Mouse (Mus musculus): ENCODE data around the gene Morn4. TPM values are rescaled to one million over a fixed set of nuclear protein-coding genes. Genes with fewer than 3 reads are reported as not detected.

Gene Morn4
- polyA plus RNA-seq, 1 experiment, result 1.4 TPM

DNA sequence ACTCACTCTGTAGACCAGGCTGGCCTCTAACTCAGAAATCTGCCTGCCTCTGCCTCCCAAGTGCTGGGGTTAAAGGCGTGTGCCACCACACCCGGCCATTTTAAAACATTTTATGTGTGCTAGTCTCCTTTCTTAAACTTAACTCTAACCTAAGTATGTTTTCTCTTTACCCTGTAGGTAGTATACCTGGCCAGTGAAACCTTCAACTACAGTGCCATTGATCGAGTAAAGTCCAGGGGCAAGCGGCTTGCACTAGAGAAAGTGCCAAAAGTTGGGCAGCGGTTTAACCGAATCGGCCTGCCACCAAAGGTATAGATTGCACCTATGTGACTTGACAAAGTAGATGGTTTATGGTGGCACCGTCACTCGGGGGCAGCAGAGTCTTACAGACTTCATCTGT, 18.5 kb upstream of the Morn4 start:
- TF ChIP-seq GATA1 (IDR thresholded peaks at IDR 0.05; ENCODE audit: low read length), result no peak

DNA sequence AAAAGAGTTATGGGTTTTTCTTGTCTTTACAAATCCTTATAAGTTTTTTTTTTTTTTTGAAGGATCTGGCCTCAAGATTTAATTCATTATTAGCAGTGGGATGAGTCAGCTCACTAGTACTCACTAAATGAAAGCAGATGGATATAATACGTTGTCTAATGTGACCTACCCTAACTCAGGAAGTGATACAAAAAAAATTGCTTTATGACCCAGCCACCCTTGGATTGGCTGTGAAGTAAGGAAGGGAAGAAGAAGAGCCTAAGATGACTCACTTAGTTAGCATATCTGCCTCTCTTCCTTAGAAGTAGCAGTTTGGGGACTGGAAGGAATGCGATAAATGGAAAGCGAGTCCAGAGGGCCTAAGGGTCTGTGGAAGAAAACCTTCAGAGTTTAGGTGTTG, 13.2 kb upstream of the Morn4 start:
- no peak for TF ChIP-seq GATA1 (IDR thresholded peaks at IDR 0.05; ENCODE audit: low read length)

DNA sequence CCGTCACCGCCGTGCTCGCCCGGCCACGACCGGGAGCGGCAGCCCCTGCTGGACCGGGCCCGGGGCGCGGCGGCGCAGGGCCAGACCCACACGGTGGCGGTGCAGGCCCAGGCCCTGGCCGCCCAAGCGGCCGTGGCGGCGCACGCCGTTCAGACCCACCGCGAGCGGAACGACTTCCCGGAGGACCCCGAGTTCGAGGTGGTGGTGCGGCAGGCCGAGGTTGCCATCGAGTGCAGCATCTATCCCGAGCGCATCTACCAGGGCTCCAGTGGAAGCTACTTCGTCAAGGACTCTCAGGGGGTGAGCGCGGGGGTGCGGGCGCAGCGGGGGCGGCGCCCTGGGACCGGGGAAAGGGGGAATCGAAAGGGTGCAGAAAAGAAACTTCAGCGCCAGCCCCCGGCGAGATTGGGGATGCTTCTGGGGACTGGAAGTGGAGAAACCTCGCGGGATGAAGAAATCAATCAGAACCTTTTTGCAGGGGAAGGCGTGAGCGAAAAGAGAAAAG, 4.5 kb upstream of the Morn4 start:
- no peak for TF ChIP-seq GATA1 (IDR thresholded peaks at IDR 0.05; ENCODE audit: low read length)

DNA sequence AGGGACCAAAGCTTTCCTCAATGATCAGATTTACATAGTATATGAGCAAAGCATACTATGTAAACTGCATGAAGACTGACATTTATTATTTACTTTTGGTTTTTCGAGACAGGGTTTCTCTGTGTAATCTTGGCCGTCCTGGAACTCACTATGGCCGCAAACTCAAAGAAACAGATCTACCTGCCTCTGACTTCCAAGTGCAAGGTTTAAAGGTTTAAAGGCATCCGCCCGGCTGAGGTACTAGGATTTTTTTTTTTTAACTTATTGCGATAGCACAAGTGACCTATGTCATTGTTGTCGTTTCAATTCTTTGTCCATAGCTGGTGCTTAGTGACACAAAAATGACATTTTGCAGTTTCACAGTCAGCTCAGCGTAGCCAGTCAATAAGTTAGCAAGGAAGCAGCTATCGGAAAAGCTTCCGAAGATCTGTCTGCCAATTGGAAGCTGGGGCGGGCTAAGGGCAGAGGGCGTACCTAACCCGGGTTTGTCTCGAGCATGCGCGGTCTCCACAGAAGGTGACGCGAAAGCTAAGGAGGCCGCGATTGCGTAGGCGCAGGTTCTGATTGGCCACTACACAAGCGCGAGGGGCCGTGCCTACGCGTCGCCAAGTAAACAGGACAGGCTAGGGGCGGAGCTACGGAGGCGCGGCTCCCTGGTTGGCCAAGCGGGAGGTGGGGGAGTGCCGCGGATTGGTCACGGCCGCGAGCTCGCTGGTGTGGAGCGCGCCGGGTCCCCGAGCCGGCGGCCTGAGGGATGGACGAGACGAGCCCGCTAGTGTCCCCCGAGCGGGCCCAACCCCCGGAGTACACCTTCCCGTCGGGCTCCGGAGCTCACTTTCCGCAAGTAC, 3.8 kb upstream of the Morn4 start, which contains the start of gene Pi4k2a:
Pi4k2a (plus strand) TSS at position 723 of the 848 bp plus-strand sequence.
- TF ChIP-seq GATA1 (IDR thresholded peaks at IDR 0.05; ENCODE audit: low read length), result no peak

DNA sequence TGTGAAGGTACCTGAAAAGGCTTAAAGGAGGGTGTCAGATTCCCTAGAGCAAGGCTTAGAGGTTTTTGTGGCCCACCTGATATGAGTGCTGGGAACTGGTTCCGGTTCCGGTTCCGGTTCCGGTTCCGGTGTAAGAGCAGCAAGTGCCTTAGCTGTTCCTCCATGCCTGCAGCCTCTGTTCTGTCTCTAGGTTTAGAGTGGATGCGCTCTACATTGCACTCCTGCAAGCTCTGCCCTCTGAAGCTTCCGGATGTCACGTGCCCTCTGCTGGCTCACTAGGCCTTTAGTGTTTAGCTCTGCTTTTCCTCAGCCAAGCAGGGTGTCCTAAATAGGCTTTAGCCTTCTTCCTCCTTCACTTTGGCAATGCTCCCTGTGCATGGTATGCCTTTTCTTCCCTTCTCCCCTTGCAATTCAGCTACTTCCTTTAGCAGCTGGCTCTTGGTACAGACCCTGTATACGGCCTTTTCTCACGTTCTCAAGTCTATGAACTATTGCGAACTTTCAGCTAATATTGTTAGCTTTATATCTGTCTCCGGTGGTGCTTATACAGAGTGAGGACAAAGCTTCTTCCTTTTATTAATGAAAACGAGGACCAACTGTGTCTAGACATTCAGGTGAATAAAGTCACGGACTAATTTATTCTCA, 3.1 kb upstream of the Morn4 start:
- no peak for TF ChIP-seq GATA1 (IDR thresholded peaks at IDR 0.05; ENCODE audit: low read length)

DNA sequence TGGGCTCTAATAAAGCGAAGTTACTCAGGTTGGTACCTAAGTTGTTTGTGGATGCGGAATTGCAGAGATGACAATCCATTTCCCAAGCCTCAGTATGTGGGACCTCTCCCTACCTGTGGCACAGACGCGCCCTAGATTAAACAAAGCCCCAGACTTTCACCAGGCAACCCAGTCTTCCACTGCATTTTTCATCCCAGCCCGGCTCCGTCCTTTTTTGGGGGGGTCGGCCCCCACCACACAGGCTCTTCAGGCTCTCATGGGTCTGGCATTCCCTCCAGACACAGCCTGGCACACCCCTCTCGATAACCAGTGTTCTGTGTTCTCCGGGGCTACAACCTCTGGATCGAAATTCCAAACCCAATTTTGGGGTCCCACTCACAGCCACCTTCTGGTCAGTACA, 467 bp downstream of the Morn4 start:
- TF ChIP-seq GATA1 (IDR thresholded peaks at IDR 0.05; ENCODE audit: low read length), result no peak

DNA sequence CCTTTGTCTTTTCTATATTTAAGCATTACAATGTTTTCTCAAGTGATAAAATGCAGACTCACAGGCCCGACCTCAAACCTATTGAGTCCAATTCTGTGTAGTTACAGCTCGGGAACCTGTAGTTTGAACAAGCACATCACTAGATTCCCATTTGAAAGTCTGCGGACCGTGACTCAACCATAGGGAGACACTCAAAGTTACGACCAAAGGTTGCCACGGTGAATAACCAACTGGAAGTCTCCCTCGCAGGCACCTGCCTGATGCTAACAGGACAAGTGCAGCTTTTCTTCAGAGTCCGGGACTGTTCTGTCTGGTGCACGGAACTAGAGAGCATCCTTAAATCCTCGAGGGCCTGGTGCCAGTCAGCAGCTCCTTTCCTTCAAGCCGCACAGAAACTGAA, 5.7 kb downstream of the Morn4 start:
- TF ChIP-seq GATA1 (IDR thresholded peaks at IDR 0.05; ENCODE audit: low read length), result no peak

DNA sequence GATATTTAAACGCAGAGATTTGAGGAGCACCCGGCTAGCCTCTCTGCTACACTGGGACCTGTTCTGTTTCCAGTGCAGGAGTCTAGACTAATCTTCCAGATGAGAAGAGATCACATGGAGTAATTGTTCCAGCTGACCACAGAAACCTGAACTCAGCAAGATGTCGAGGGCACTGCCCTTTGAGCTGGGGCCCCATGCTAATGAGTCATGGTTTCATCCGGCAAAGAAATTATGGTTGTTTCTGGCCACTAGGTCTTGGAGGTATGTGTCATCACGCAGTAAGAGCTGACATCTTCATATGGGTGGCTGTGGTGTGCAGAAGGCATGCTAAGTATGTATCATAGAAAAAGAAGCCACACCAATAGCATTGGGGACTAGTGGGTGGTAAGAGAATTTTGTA, 6.2 kb downstream of the Morn4 start:
- no peak for TF ChIP-seq GATA1 (IDR thresholded peaks at IDR 0.05; ENCODE audit: low read length)

DNA sequence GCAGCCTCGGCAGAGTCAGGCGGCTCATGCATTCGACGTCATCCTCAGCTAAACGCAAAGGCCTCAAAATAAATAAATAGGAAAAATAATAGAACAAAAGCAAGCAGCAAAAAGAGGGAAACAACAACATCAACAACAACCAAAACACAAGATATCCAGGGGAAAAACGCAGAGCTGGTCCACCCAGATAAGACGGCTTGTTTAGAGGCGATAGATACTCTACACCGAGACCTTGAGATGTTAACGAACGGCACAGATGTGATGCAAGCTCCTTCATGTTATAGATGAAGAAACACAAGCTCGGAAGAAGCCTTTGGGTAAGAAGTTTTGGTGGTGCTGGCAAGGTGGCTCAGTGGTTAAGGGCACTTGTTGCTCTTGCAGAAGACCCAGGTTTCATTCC, 7.2 kb downstream of the Morn4 start:
- TF ChIP-seq GATA1 (IDR thresholded peaks at IDR 0.05; ENCODE audit: low read length), result no peak

DNA sequence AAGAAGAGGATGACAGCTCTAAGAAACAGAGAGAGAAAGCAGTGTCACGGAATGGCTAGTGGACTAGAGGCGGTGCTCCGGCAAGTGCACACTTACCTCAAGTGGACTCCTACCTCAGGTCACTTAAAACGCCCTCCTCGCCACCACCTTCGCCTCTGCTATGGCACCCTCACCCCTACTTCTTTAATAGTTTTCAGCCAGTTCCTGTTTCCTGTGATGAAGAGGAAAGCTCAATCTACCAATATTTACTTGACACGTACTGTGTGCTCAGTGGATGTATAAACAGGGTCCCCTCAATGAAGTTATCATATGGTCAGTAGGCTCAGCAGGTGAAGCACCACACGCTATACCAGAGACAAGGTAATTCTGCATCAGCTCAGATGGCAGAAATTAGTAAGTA, 7.6 kb downstream of the Morn4 start:
- TF ChIP-seq GATA1 (IDR thresholded peaks at IDR 0.05; ENCODE audit: low read length), result no peak

DNA sequence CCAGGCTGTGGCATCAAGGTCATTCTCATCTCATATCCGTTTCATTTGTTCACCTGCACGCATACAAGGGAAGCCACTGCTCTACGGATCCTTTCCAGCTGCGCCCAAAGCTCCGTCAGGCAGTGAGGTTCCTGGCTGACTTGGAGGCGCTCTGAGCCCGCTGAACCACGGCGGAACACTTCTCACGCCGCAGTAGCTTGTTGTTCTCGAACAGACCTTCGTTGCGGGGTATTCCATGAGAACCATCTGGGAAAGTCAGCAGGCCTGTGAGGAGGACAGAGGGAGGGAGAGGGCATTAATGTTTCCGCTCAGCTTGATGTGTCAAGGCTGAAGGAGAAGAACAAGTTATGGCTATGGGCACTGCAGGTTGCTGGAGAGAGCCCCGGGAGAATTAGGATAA, 10.2 kb downstream of the Morn4 start:
- TF ChIP-seq GATA1 (IDR thresholded peaks at IDR 0.05; ENCODE audit: low read length), result no peak

DNA sequence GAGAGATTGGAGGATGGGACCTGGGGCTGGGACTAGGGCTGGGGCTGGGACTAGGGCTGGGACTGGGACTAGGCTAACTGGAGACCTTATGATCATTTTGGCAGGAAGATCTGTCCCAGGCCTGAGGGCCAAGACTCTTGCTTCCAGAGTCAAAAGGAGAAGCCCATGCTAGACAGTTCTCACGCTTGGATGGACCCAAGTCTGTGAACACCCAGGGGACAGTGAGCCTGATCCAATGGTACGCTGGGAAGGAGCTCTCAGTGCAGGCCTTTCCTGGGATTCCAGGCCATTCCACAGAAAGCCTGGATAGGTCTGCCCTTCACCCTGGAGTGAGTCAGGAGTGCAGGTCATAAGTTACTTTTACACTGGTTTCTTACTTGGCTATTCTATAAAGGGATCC, 11.1 kb downstream of the Morn4 start:
- no peak for TF ChIP-seq GATA1 (IDR thresholded peaks at IDR 0.05; ENCODE audit: low read length)

DNA sequence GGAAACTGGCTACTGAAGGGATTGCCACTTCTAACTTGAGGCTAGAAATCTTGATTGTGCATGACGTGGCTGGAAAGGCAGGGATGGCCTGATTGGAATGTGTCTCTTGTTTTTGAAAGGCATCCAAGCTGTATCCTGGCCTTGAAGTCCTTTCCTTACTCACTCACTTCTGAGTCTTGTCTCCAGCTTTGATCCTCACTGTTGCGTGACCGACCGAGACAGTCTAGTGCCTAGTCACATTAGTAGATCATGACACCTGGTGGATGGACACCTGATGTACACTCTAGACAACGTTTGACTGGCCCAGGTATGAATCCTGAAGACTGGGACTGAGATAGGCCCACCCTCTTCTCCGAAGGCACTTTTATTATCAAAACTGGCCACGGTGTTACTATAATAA, 13.4 kb downstream of the Morn4 start:
- TF ChIP-seq GATA1 (IDR thresholded peaks at IDR 0.05; ENCODE audit: low read length), result no peak

DNA sequence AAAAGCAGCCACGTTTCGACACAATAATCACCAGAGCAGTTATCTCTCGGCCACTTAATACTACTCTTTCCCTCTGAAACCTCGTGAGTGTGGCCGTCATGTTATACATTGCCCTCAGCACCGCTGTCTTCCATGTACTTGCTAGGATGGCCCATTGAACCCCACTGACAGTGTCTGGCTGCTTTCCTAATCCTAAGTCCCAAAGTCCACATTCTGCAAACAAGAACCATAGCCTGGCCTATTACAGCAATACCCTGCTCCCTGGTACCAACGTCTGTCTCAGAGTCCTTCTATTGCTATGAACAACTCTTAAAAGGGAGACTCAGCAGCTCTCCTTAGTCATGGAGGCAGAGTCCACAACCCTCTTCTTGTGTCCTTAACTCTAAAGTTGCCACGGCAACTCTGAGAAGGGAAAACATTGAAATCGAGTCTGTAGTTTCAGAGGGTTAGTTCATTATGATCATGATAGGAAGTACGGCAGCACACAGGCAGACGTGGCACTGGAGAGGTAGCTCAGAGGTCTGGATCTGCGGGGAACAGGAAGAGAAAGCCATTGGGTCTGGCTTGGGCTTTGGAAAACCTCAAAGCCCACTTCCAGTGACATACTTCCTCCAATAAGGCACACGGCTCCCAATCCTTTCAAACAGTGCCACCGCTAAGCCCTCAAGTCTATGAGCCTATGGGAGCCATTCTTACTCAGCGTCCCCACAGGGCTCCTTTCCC, 14.1 kb downstream of the Morn4 start:
- TF ChIP-seq GATA1 (IDR thresholded peaks at IDR 0.05; ENCODE audit: low read length), result no peak

DNA sequence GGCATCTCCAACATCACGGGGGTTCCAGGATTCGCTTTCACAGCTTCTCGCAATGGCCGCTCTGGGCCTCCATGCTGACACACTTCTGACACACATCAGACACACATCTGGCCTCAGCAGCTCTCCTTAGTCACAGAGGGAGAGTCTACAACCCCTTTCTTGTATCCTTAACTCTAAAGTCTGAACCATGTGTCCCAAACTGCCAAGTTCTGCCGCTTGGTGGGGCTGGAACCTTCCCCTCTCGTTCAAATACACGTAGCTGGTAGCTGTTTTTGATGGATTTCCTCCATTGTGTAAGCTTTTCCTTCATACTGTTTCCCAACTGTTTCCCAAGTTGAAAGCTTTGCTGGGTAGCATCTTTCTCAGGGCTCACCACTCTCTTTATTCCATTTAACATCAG, 14.9 kb downstream of the Morn4 start:
- TF ChIP-seq GATA1 (IDR thresholded peaks at IDR 0.05; ENCODE audit: low read length), result no peak

DNA sequence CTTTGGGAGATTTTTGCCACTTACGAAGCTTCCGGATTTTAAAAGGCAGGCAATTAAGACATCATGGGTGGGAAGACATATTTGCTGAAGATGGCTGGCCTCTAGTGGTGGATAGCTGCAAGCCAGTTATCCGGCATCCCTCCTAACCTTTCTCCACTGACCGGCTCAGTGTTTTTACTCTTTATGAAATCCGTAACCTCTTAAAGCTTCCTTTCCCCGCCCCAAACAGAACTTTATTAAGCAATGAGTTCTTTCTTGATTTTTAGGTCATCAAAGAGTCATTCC, 17.0 kb downstream of the Morn4 start:
- no peak for TF ChIP-seq GATA1 (IDR thresholded peaks at IDR 0.05; ENCODE audit: low read length)

All from G1E-ER4 (cell line).